Comparison of ENCODE assay signal across 19 mouse cellular contexts in the genomic region with DNA sequence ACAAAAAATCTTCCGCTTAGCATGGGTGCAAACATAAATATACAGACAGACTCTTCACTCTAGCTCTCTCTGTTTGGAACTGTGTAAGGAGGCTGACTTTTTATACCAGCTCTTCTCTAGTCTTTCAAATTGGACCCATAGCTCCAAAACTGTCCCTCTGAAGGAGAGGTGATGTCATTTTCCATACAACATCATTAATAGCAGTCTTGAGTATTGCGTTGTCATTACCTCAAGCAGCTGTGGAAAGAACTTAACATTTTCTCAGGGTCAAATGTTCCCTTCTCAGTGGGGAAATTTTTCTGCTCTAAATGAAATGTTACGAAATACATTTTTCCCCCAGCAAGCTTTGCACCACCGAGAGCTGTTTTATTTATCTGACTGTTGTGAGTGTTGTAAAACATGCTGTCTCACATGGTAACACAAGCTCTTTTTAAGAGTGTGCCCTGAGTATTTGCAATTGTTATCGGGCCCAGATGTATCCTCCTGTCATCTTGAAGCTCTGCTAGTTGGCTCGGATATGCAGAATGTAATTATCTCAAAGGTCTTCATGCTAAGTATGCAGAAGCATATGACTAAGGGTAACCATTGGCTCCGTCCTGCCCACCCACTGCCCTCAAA. TPM values are rescaled to one million over a fixed set of nuclear protein-coding genes. Genes with fewer than 3 reads are reported as not detected.
A peak's percentile ranks its signal among the peaks of the same experiment; 100 is the strongest.
DNase-seq lines count a peak whose midpoint lies in the region; ATAC-seq and TF ChIP-seq lines count a peak whose summit lies in the region.
"Had no signal": no experiment of that assay in that cellular context is flagged by ENCODE, and none has a peak within 500 bp of the region (broad histone marks: within the 10 kb centered on the region; RNA-seq: fewer than 3 reads in every experiment).

No protein-coding gene starts in this region.

- no peaks in the 10 kb centered on the region for H3K36me3 ChIP-seq in kidney, embryonic 15.5 days
- H3K36me3 ChIP-seq in liver, embryonic 11.5 days (ENCODE audit: control insufficient read depth, insufficient read depth, low read length): no peaks in the 10 kb centered on the region
- H3K36me3 ChIP-seq: embryonic facial prominence, embryonic 12.5 days; limb, embryonic 13.5 days had no signal

- H3K9me3 ChIP-seq in kidney, embryonic 15.5 days (replicated peaks): no peaks in the 10 kb centered on the region
- no peaks in the 10 kb centered on the region for H3K9me3 ChIP-seq in liver, embryonic 11.5 days (ENCODE audit: control insufficient read depth, low read length)
- H3K9me3 ChIP-seq: embryonic facial prominence, embryonic 12.5 days; limb, embryonic 13.5 days had no signal

- H3K27me3 ChIP-seq in kidney, embryonic 15.5 days: no peaks in the 10 kb centered on the region
- no peaks in the 10 kb centered on the region for H3K27me3 ChIP-seq in liver, embryonic 11.5 days (replicated peaks; ENCODE audit: control insufficient read depth, insufficient read depth, low read length)
- H3K27me3 ChIP-seq: embryonic facial prominence, embryonic 12.5 days; limb, embryonic 13.5 days had no signal

- H3K4me1 ChIP-seq in kidney, embryonic 15.5 days: peaks cover 39% of the 10 kb centered on the region
- H3K4me1 ChIP-seq in liver, embryonic 11.5 days (replicated peaks; ENCODE audit: control insufficient read depth, insufficient read depth, low read length): no peaks in the 10 kb centered on the region

- no peak for DNase-seq in kidney, postnatal 25 days
- no peak for DNase-seq in liver, embryonic 11.5 days (ENCODE audit: low spot score)
- DNase-seq in lung, postnatal 36 days: peak; percentile 47
- DNase-seq in adrenal gland, postnatal 4 days (ENCODE audit: low spot score in 2 of 2): no peak
- no peak for DNase-seq in left cerebral cortex, adult 2 months (ENCODE audit: extremely low spot score in 1 of 2, low spot score in 2 of 2)
- DNase-seq: cerebellum, postnatal 14 days; gastrocnemius, postnatal 25 days; kidney, adult 9 months; right cerebral cortex, postnatal 25 days had no signal

- H3K4me2 ChIP-seq in kidney, embryonic 15.5 days: no peak overlapping the region
- no peak overlapping the region for H3K4me2 ChIP-seq in liver, embryonic 11.5 days
- H3K4me2 ChIP-seq: embryonic facial prominence, embryonic 12.5 days; limb, embryonic 13.5 days had no signal

- H3K9ac ChIP-seq in kidney, embryonic 15.5 days: no peak overlapping the region
- no peak overlapping the region for H3K9ac ChIP-seq in liver, embryonic 11.5 days (ENCODE audit: low read depth, low read length)
- H3K9ac ChIP-seq: embryonic facial prominence, embryonic 12.5 days; limb, embryonic 13.5 days had no signal

- 82% methylated on average over 7 of the region's 7 CpGs for WGBS in kidney, embryonic 15.5 days
- WGBS in liver, embryonic 11.5 days: 61% methylated on average over 7 of the region's 7 CpGs

- TF ChIP-seq CTCF in left cerebral cortex, adult 2 months (IDR thresholded peaks at IDR 0.05): no peak

- no peak overlapping the region for H3K4me3 ChIP-seq in kidney, embryonic 15.5 days (replicated peaks)
- H3K4me3 ChIP-seq in liver, embryonic 11.5 days (ENCODE audit: low read depth, low read length): no peak overlapping the region
- no peak overlapping the region for H3K4me3 ChIP-seq in left cerebral cortex, adult 2 months
- H3K4me3 ChIP-seq: embryonic facial prominence, embryonic 12.5 days; limb, embryonic 13.5 days had no signal

- intact Hi-C loops in left cerebral cortex, adult 2 months (cut with DNase I): no loop called here

- peak overlapping the region; percentile 78; the same call in 1 of the 2 replicates for H3K27ac ChIP-seq in kidney, embryonic 15.5 days
- no peak overlapping the region for H3K27ac ChIP-seq in liver, embryonic 11.5 days (ENCODE audit: low read depth, low read length)
- H3K27ac ChIP-seq in left cerebral cortex, adult 2 months: no peak overlapping the region
- H3K27ac ChIP-seq: embryonic facial prominence, embryonic 12.5 days; limb, embryonic 13.5 days had no signal

- no peak for ATAC-seq in kidney, embryonic 15.5 days (replicated peaks; ENCODE audit: low FRiP score)
- ATAC-seq in common myeloid progenitor, adult 5-6 weeks (replicated peaks; ENCODE audit: low read depth, poor library complexity, severe bottlenecking): peak; percentile 42
- ATAC-seq in liver, embryonic 11.5 days (replicated peaks; ENCODE audit: low FRiP score): 0 out of 2 replicates have a peak, but pooled peaks have one; percentile 23
- ATAC-seq: hindbrain, embryonic 16.5 days had no signal

RNA-seq across cellular contexts. Expression of a gene that starts 38.0 kb away (rescaled TPM):
- polyA plus RNA-seq in kidney, embryonic 15.5 days (2015; fragmentation: Nextera tagmentation; extraction: Ambion mirVana): not detected in 2 replicates
- total RNA-seq in common myeloid progenitor, adult 5-6 weeks (2017): not detected in 2 replicates
- not detected in 2 replicates for polyA plus RNA-seq in liver, embryonic 11.5 days (2014; fragmentation: Nextera tagmentation; extraction: Ambion mirVana)
- total RNA-seq in adrenal gland, postnatal 4 days (2021): not detected
- total RNA-seq in left cerebral cortex, adult 2 months (2021): not detected
- total RNA-seq: gastrocnemius, postnatal 25 days; heart, postnatal 25 days; midbrain, postnatal 0 days had no signal
- polyA plus RNA-seq: embryonic facial prominence, embryonic 12.5 days; frontal cortex, adult 2 months; hindbrain, embryonic 16.5 days; limb, embryonic 13.5 days; midbrain, postnatal 0 days; neural tube, embryonic 11.5 days; testis, adult 2 months had no signal
